Mouse (Mus musculus) CH12.LX (cell line): Measurements from ENCODE around the gene Zbp1. TPM values are rescaled to one million over a fixed set of nuclear protein-coding genes. Genes with fewer than 3 reads are reported as not detected.
A peak's percentile ranks its signal among the peaks of the same experiment; 100 is the strongest.

Experiments used
- DNase-seq: peaks from one replicate; pipeline ENCODE4 v3.0.0-alpha.2; 2013; ENCODE audit errors: extremely low read depth
- H3K27ac ChIP-seq: 2 replicates; pipeline ENCODE4 v1.5.1; 2012; ENCODE audit warnings: low read depth, mild to moderate bottlenecking, control low read depth, moderate library complexity; ENCODE audit not compliant: insufficient read depth
- H3K27me3 ChIP-seq: replicated peaks from 2 replicates; pipeline ENCODE3; 2012; ENCODE audit warnings: inconsistent platforms
- H3K36me3 ChIP-seq, 2 experiments: replicated peaks in 1 of 2; 2 replicates each; pipeline versions ENCODE3 to v1.6.1; 2012; ENCODE audit warnings: inconsistent platforms in 1 of 2, low read length in 1 of 2, mild to moderate bottlenecking in 1 of 2, mixed read lengths in 1 of 2, moderate library complexity in 1 of 2; ENCODE audit not compliant: control insufficient read depth in 1 of 2, insufficient read depth in 1 of 2
- H3K4me1 ChIP-seq, 2 experiments: 2 replicates each; pipeline ENCODE4 v1.6.1; 2012; ENCODE audit warnings: inconsistent platforms in 1 of 2, moderate library complexity in 1 of 2; ENCODE audit not compliant: insufficient read depth in 2 of 2, control insufficient read depth in 1 of 2
- H3K4me2 ChIP-seq: 2 replicates; pipeline ENCODE4 v1.6.1; 2012; ENCODE audit warnings: low read depth, mild to moderate bottlenecking, control low read depth; ENCODE audit not compliant: poor library complexity, insufficient read depth, severe bottlenecking
- H3K4me3 ChIP-seq, 3 experiments: fragments of 150-350 bp in 1 of 3; sonication (generic) in 1 of 3; replicated peaks in 1 of 3; 2 replicates each; pipeline versions ENCODE3 to v1.5.1; 2011 to 2012; ENCODE audit warnings: low read depth in 2 of 3, low read length in 2 of 3, mild to moderate bottlenecking in 2 of 3, moderate library complexity in 2 of 3, control low read depth in 1 of 3, improper control_type of control experiment in 1 of 3, inconsistent platforms in 1 of 3, mixed read lengths in 1 of 3; ENCODE audit not compliant: poor library complexity in 1 of 3
- H3K79me2 ChIP-seq: replicated peaks from 2 replicates; pipeline ENCODE4 v1.6.1; 2012; ENCODE audit warnings: mild to moderate bottlenecking, moderate library complexity; ENCODE audit not compliant: control insufficient read depth, poor library complexity, insufficient read depth, severe bottlenecking; ENCODE audit errors: extremely low read depth
- H3K9ac ChIP-seq: 2 replicates; pipeline ENCODE4 v1.6.1; 2012; ENCODE audit warnings: low read depth, mild to moderate bottlenecking, control low read depth, moderate library complexity; ENCODE audit not compliant: insufficient read depth
- H3K9me3 ChIP-seq: replicated peaks from 2 replicates; pipeline ENCODE3; 2012; ENCODE audit warnings: low read length, inconsistent platforms, mixed read lengths
- CTCF ChIP-seq, 2 experiments: IDR thresholded peaks in 1 of 2; conservative IDR thresholded peaks in 1 of 2; 2 replicates each; pipeline ENCODE4 v1.5.1; 2011 to 2012; ENCODE audit warnings: low read depth in 2 of 2, low read length in 2 of 2, improper control_type of control experiment in 1 of 2, inconsistent platforms in 1 of 2, mild to moderate bottlenecking in 1 of 2, moderate library complexity in 1 of 2
- ELF1 ChIP-seq: IDR thresholded peaks from 2 replicates; pipeline ENCODE4 v1.6.1; 2014; ENCODE audit warnings: low read depth, mild to moderate bottlenecking, inconsistent platforms, low read length, improper control_type of control experiment
- EP300 ChIP-seq: IDR thresholded peaks from 2 replicates; pipeline ENCODE4 v1.6.1; 2011; ENCODE audit warnings: low read length, improper control_type of control experiment
- GABPA ChIP-seq: IDR thresholded peaks from 2 replicates; pipeline ENCODE4 v1.6.1; 2012; ENCODE audit warnings: low read depth, low read length, improper control_type of control experiment, inconsistent platforms; ENCODE audit not compliant: insufficient replicate concordance
- IRF4 ChIP-seq: IDR thresholded peaks from 2 replicates; pipeline ENCODE4 v1.6.1; 2014; ENCODE audit warnings: low read depth, mild to moderate bottlenecking, inconsistent platforms, low read length, improper control_type of control experiment
- MAZ ChIP-seq: IDR thresholded peaks from 2 replicates; pipeline ENCODE4 v1.6.1; 2012; ENCODE audit warnings: low read depth, mild to moderate bottlenecking, inconsistent platforms, low read length, improper control_type of control experiment, moderate library complexity
- MEF2A ChIP-seq: IDR thresholded peaks from 2 replicates; pipeline ENCODE4 v1.6.1; 2014; ENCODE audit warnings: low read depth, mild to moderate bottlenecking, inconsistent platforms, low read length, improper control_type of control experiment, borderline replicate concordance
- MXI1 ChIP-seq: IDR thresholded peaks from 2 replicates; pipeline ENCODE4 v1.6.1; 2011; ENCODE audit warnings: mild to moderate bottlenecking, low read depth, low read length, improper control_type of control experiment
- MYC ChIP-seq: IDR thresholded peaks from 2 replicates; pipeline ENCODE4 v1.6.1; 2011; ENCODE audit warnings: low read depth, mild to moderate bottlenecking, improper control_type of control experiment, low read length
- NELFE ChIP-seq: IDR thresholded peaks from 2 replicates; pipeline ENCODE4 v1.6.1; 2011; ENCODE audit warnings: low read depth, low read length, improper control_type of control experiment
- NRF1 ChIP-seq: IDR thresholded peaks from 2 replicates; pipeline ENCODE4 v1.6.1; 2014; ENCODE audit warnings: low read depth, mild to moderate bottlenecking, inconsistent platforms, low read length, improper control_type of control experiment, moderate library complexity
- POLR2A ChIP-seq: IDR thresholded peaks from 2 replicates; pipeline ENCODE4 v1.6.1; 2011; ENCODE audit warnings: low read depth, mild to moderate bottlenecking, improper control_type of control experiment, low read length
- SIN3A ChIP-seq: IDR thresholded peaks from 2 replicates; pipeline ENCODE4 v1.6.1; 2012; ENCODE audit warnings: low read length, improper control_type of control experiment, inconsistent platforms
- TBP ChIP-seq: conservative IDR thresholded peaks from 2 replicates; pipeline ENCODE4 v1.6.1; 2011; ENCODE audit warnings: low read depth, low read length, improper control_type of control experiment
- UBTF ChIP-seq: IDR thresholded peaks from 2 replicates; pipeline ENCODE4 v1.6.1; 2012; ENCODE audit warnings: low read depth, mild to moderate bottlenecking, inconsistent platforms, low read length, improper control_type of control experiment, moderate library complexity
- ZC3H11A ChIP-seq: IDR thresholded peaks from 2 replicates; pipeline ENCODE4 v1.6.1; 2012; ENCODE audit warnings: low read depth, mild to moderate bottlenecking, inconsistent platforms, low read length, improper control_type of control experiment
- ZMIZ1 ChIP-seq: IDR thresholded peaks from 2 replicates; pipeline ENCODE4 v1.6.1; 2012; ENCODE audit warnings: low read depth, mild to moderate bottlenecking, inconsistent platforms, low read length, improper control_type of control experiment
- dilution Hi-C: fragments of 300-500 bp; cut with MboI; formaldehyde crosslinking; loops from 2 replicates; pipeline ENCODE4 v1.14.3; 2020; ENCODE audit warnings: low sequenced_read_pairs; ENCODE audit not compliant: extremely low pct_unique_long_range_greater_than_20kb, extremely low pct_ligation_motif_present
- in situ Hi-C: fragments of 300-500 bp; cut with MboI; formaldehyde crosslinking; loops from 3 replicates; pipeline ENCODE4 v1.14.3; 2019; ENCODE audit warnings: low sequenced_read_pairs, low pct_ligation_motif_present, low pct_unique_long_range_greater_than_20kb, mixed read lengths
- polyA plus RNA-seq: library from polyadenylated mRNA; unstranded; fragments of >175 nt; gene quantifications from 2 replicates; pipeline ENCODE4 v1.2.1, GENCODE M21; 2012; ENCODE audit warnings: low read depth; ENCODE audit not compliant: insufficient read length
- total RNA-seq, 2 experiments: library from RNA; depleted of rRNA; stranded (reverse); fragments of 300-350 nt in 1 of 2; fragments of >200 nt in 1 of 2; gene quantifications; 2 replicates each; pipeline ENCODE4 v1.2.3; 2012 to 2014

The Zbp1 gene
- total and polyA plus RNA-seq, 3 experiments = 8.1 to 9.8 (median 8.7) TPM

DNA sequence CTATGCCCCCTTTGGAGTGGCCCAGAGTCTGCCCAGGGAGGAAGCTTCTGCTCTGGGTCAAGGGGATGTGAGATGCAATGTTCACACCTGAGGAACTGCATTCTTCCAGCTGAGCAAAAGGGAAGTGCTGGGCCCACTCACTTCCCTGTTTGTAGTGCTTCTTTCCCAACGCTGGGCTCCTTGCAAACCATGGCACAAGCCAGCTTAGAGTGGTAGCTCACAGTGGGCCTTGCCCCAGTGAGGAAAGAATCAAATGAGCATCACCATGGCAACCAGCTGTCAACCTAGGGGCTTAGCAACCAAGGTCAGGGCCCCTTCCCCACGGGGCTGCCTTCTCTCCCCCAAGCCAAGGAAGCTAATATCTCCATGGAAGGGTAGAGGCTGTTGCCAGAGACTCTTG lies 45.7 kb downstream of the Zbp1 start:
- DNase-seq = no peak
- in situ Hi-C loops (loop anchor here (25.0 kb wide), 1 partner anchor 161 kb away; the partner anchor contains the start of genes Rae1 and Rbm38), dilution Hi-C loops (no loop called here)
- peaks cover 12 to 30% of the 10 kb centered on the region in 2 experiments for H3K4me1 ChIP-seq
- TF ChIP-seq MXI1 (0 out of 2 replicates have a peak, but pooled peaks have one; percentile 35), ELF1 (0 out of 2 replicates have a peak, but pooled peaks have one; percentile 12), MEF2A (no peak), MAZ (no peak), TBP (no peak)
- peak overlapping the region in 1 of 3 experiments; percentile 30 for H3K4me3 ChIP-seq
- H3K4me2 ChIP-seq = peak overlapping the region; percentile 53; the same call in 1 of the 2 replicates
- no peak overlapping the region for H3K9ac ChIP-seq
- peaks cover 44% of the 10 kb centered on the region for H3K27me3 ChIP-seq
- H3K36me3 ChIP-seq = no peaks in the 10 kb centered on the region
- H3K9me3 ChIP-seq = peaks cover 9% of the 10 kb centered on the region
- no peak overlapping the region for H3K27ac ChIP-seq
- H3K79me2 ChIP-seq = no peaks in the 10 kb centered on the region

DNA sequence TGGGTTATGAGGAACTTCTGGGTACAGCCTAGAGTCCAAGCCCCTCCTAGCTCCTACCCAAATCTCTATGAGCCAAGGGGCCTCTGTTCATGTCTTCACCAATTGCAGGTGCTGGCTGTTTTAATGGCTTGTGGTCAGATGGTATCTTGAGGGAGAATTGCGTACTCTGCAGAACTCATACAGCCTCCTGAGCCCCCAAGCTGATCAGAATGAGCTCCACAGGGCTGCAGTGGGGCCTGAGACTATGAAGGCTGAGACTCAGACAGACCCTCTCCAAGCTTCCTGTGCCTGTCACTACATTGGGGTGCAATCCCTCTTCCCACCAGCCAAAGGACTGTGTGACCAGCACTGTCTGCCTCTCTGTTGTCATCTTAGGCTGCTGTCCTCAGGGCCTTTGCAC lies 46.3 kb downstream of the Zbp1 start:
- DNase-seq = no peak
- H3K4me1 ChIP-seq = peaks cover 12 to 28% of the 10 kb centered on the region in 2 experiments
- H3K79me2 ChIP-seq = no peaks in the 10 kb centered on the region
- peaks cover 9% of the 10 kb centered on the region for H3K9me3 ChIP-seq
- no peak overlapping the region for H3K4me3 ChIP-seq
- in situ Hi-C loops = loop anchor here (25.0 kb wide), 1 partner anchor 160 kb away; the partner anchor contains the start of genes Rae1 and Rbm38
- dilution Hi-C loops = no loop called here
- H3K27ac ChIP-seq = no peak overlapping the region
- H3K27me3 ChIP-seq = peaks cover 44% of the 10 kb centered on the region
- no peaks in the 10 kb centered on the region for H3K36me3 ChIP-seq
- TF ChIP-seq GABPA (no peak), IRF4 (no peak), MYC (no peak), UBTF (no peak), POLR2A (no peak), NRF1 (no peak), SIN3A (no peak), NELFE (no peak), CTCF (conservative IDR thresholded peaks at IDR 0.05 in 1 of 2, IDR thresholded peaks at IDR 0.05 in 1 of 2; ENCODE audit: low read depth in 2 of 2, low read length in 2 of 2) (no peak), EP300 (no peak), ZMIZ1 (no peak), ZC3H11A (no peak)
- H3K4me2 ChIP-seq = no peak overlapping the region
- no peak overlapping the region for H3K9ac ChIP-seq
